Mouse (Mus musculus): ENCODE measurements around the gene Sptssb. TPM values are rescaled to one million over a fixed set of nuclear protein-coding genes. Genes with fewer than 3 reads are reported as not detected.

Gene Sptssb
- total and polyA plus RNA-seq, 3 experiments, result not detected

- TF ChIP-seq MAZ (IDR thresholded peaks at IDR 0.05; ENCODE audit: low read depth, low read length) (no peak), TBP (IDR thresholded peaks at IDR 0.05; ENCODE audit: low read depth, low read length) (no peak), SIN3A (IDR thresholded peaks at IDR 0.05; ENCODE audit: low read length) (no peak), RAD21 (IDR thresholded peaks at IDR 0.05; ENCODE audit: low read depth, low read length) (peak; percentile 90), TCF12 (IDR thresholded peaks at IDR 0.05; ENCODE audit: low read depth, low read length) (no peak), GABPA (IDR thresholded peaks at IDR 0.05; ENCODE audit: low read depth, low read length) (no peak), KAT2A (conservative IDR thresholded peaks at IDR 0.05; ENCODE audit: low read depth, low read length) (no peak)
These were observed 48.3 kb upstream of the Sptssb start (continued) for GRCm38 (mm10) chr3:69908074-69908473.

GRCm38 (mm10) chr3:69907564-69907963 is 47.8 kb upstream of the Sptssb start:
- Histone ChIP-seq H3K4me1 (ENCODE audit: control insufficient read depth in 1 of 2, insufficient read depth in 2 of 2, low read length in 2 of 2) (no peaks in the 10 kb centered on the region), H3K27ac (ENCODE audit: control insufficient read depth, low read depth, low read length) (no peak overlapping the region), H3K36me3 (ENCODE audit: control insufficient read depth in 1 of 2, insufficient read depth in 2 of 2, low read length in 2 of 2) (no peaks in the 10 kb centered on the region), H3K27me3 (ENCODE audit: control insufficient read depth in 1 of 2, insufficient read depth in 2 of 2, low read length in 2 of 2) (no peaks in the 10 kb centered on the region; a peak in 3 of 4 replicates), H3K79me2 (ENCODE audit: control insufficient read depth, insufficient read depth, low read length, poor library complexity) (no peaks in the 10 kb centered on the region), H3K9ac (ENCODE audit: control insufficient read depth, low read depth, low read length, poor library complexity, severe bottlenecking) (no peak overlapping the region), H3K9me3 (replicated peaks; ENCODE audit: insufficient read depth, low read length) (no peaks in the 10 kb centered on the region), H3K4me3 (ENCODE audit: control insufficient read depth in 1 of 2, insufficient read depth in 1 of 2, low read depth in 2 of 2, low read length in 2 of 2) (no peak overlapping the region)
- TF ChIP-seq TBP (IDR thresholded peaks at IDR 0.05; ENCODE audit: low read depth, low read length), result no peak
- no peak for TF ChIP-seq TAL1 (IDR thresholded peaks at IDR 0.05; ENCODE audit: low read length)
- no peak for TF ChIP-seq BHLHE40 (IDR thresholded peaks at IDR 0.05; ENCODE audit: borderline replicate concordance, low read depth, low read length)
- TF ChIP-seq JUND (IDR thresholded peaks at IDR 0.05; ENCODE audit: low read depth, low read length), result no peak
- no peak for TF ChIP-seq UBTF (IDR thresholded peaks at IDR 0.05; ENCODE audit: borderline replicate concordance, insufficient read depth, low read depth, low read length)
- TF ChIP-seq ZC3H11A (IDR thresholded peaks at IDR 0.05; ENCODE audit: low read depth, low read length), result no peak
- TF ChIP-seq MYB (IDR thresholded peaks at IDR 0.05; ENCODE audit: low read depth, low read length), result no peak
- TF ChIP-seq SIN3A (IDR thresholded peaks at IDR 0.05; ENCODE audit: low read length), result no peak
- TF ChIP-seq ZKSCAN1 (IDR thresholded peaks at IDR 0.05; ENCODE audit: low read depth, low read length), result no peak
- no peak for TF ChIP-seq NELFE (IDR thresholded peaks at IDR 0.05; ENCODE audit: low read depth, low read length)
- no peak for TF ChIP-seq POLR2A (IDR thresholded peaks at IDR 0.05; ENCODE audit: control insufficient read depth in 1 of 2, insufficient read depth in 1 of 2, low read depth in 1 of 2, low read length in 2 of 2, poor library complexity in 1 of 2)
- TF ChIP-seq MAX (IDR thresholded peaks at IDR 0.05; ENCODE audit: low read length), result no peak
- no peak for TF ChIP-seq GATA1 (IDR thresholded peaks at IDR 0.05; ENCODE audit: low read depth, low read length)
- no peak for TF ChIP-seq KAT2A (conservative IDR thresholded peaks at IDR 0.05; ENCODE audit: low read depth, low read length)
- no peak for TF ChIP-seq CHD2 (IDR thresholded peaks at IDR 0.05; ENCODE audit: low read length)
- TF ChIP-seq ZMIZ1 (IDR thresholded peaks at IDR 0.05; ENCODE audit: low read depth, low read length), result no peak
- TF ChIP-seq MYC (IDR thresholded peaks at IDR 0.05; ENCODE audit: low read depth, low read length), result no peak
- peak; percentile 3 for DNase-seq (ENCODE audit: low read depth, low spot score)
